Mouse (Mus musculus) limb, embryonic 13.5 days (tissue): Measurements from ENCODE around the gene Gm2001. TPM values are rescaled to one million over a fixed set of nuclear protein-coding genes. Genes with fewer than 3 reads are reported as not detected.

Experiments used
- polyA plus RNA-seq: library from polyadenylated mRNA; unstranded; fragments of >200 nt; fragmentation: Nextera tagmentation; extraction: Ambion mirVana; gene quantifications from 2 replicates; pipeline ENCODE4 v1.2.1, GENCODE M21; 2015

Gene Gm2001
- polyA plus RNA-seq, 1 experiment from 2014 or later = not detected

Other genes with a start within 250 kb of the Gm2001 start
- gene Oog1, start 239.7 kb downstream of the Gm2001 start, polyA plus RNA-seq = not detected in 2 replicates
- not detected in 2 replicates for gene Gm4027, start 223.5 kb downstream of the Gm2001 start, polyA plus RNA-seq
- not detected in 2 replicates for gene Gm16381, start 197.7 kb downstream of the Gm2001 start, polyA plus RNA-seq
- not detected in 2 replicates for gene Gm21319, start 66.6 kb downstream of the Gm2001 start, polyA plus RNA-seq
- gene Gm21936, start 46.8 kb downstream of the Gm2001 start, polyA plus RNA-seq = not detected in 2 replicates
- not detected in 2 replicates for gene BB287469, start 25.8 kb downstream of the Gm2001 start, polyA plus RNA-seq
- not detected in 2 replicates for gene Gm2016, start 31.7 kb upstream of the Gm2001 start, polyA plus RNA-seq
- gene Gm2022, start 53.0 kb upstream of the Gm2001 start, polyA plus RNA-seq = not detected in 2 replicates
- gene Gm2035, start 77.5 kb upstream of the Gm2001 start, polyA plus RNA-seq = not detected in 2 replicates
- gene Gm2042, start 111.7 kb upstream of the Gm2001 start, polyA plus RNA-seq = not detected in 2 replicates
- not detected in 2 replicates for gene Gm2075, start 169.5 kb upstream of the Gm2001 start, polyA plus RNA-seq
- not detected in 2 replicates for gene Gm6803, start 176.4 kb upstream of the Gm2001 start, polyA plus RNA-seq
- not detected in 2 replicates for gene Gm2056, start 184.7 kb upstream of the Gm2001 start, polyA plus RNA-seq
- gene Gm16368, start 241.4 kb upstream of the Gm2001 start, polyA plus RNA-seq = not detected in 2 replicates